Mouse (Mus musculus): Measurements from ENCODE around the gene Gm4450. TPM values are rescaled to one million over a fixed set of nuclear protein-coding genes. Genes with fewer than 3 reads are reported as not detected.
"Not testable (repeated sequence)": the region's sequence is repeated elsewhere in the genome, so short reads cannot be mapped to it uniquely, and the experiment has no call there.

Gm4450 gene
- total RNA-seq (2021) = not detected
- long read RNA-seq, experiment 1 = 0 reads
- long read RNA-seq, experiment 2 = 0 reads

DNA sequence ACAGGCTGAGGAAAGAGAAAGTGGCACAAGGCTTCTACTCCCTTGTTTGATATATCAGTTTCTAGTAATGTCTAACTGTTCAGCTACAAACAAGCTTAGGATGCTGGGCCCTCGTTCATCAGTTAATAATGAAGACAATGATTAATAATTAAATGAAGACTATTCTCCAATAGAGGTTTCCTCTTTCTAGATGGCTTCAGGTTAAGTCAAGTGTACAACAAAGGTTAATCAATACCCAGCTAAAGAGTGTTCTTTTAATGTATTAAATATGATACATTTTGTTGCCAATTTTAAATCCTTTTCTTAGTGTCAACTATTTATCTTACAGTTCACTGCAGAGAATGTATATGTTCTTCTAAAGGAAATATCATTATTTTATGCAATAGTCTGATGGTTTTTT lies at the start of gene Gm4450:
Gene Gm4450 (minus strand): TSS at position 101 of the 400 bp plus-strand sequence.
- not testable (repeated sequence) for DNase-seq (ENCODE audit: low spot score in 2 of 2)

DNA sequence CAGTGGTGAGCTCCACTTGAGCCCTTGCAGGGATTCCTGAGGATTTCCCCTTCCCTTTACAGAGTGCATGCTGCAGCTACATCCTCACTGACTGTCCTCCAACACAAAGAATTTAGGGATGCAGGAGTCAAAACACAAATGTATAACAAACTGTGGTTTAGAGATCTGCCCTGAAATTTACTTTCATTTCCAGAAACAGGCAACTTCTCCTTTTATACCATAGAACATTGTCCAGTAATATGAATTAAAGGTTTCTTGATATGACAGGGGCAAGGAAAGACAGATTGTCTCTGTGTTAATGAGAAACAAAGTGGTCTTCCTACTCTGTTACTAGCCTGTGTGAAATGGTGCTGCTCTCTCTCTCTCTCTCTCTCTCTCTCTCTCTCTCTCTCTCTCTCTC lies 40.5 kb upstream of the Gm4450 start:
- DNase-seq (ENCODE audit: low spot score in 2 of 2) = not testable (repeated sequence)

DNA sequence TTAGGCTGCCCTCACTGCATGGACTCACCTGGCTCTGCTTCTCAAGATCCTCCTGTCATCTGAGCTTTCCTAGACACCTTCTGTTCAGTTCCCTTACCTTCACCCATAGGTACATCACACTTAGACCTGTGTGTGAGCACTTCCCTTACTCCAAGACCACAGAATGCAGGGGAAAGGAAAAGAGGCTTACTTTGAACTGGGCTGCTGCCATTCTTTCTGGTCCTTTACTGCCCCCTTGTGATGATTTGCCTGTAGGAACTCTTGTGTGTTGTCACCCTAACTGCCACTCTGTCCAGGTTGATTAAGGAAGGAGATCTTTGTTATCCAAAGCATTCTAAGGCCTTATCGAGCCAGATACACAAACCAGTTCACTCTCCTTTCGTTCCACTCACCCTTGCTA lies 39.8 kb upstream of the Gm4450 start:
- DNase-seq (ENCODE audit: low spot score in 2 of 2) = not testable (repeated sequence)

DNA sequence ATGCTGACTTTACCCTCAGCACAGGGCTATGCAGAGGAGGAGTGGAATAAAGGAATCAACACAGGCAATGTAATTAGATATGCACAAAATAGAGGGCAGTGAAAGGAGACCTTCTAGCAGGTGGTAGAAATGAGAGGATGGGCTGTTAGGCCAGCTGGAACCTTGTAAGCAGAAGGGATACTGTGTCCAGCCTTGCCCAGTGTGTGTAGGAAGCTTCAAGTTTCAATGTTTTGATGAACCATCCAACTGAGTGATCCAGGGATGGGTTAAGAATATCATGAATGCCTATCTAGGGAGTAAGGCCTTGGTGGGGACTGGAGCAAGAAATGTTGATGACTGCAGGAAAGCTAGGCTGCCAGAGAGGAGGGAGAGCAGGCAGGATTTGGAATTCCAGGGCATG lies 38.1 kb upstream of the Gm4450 start:
- not testable (repeated sequence) for DNase-seq (ENCODE audit: low spot score in 2 of 2)

DNA sequence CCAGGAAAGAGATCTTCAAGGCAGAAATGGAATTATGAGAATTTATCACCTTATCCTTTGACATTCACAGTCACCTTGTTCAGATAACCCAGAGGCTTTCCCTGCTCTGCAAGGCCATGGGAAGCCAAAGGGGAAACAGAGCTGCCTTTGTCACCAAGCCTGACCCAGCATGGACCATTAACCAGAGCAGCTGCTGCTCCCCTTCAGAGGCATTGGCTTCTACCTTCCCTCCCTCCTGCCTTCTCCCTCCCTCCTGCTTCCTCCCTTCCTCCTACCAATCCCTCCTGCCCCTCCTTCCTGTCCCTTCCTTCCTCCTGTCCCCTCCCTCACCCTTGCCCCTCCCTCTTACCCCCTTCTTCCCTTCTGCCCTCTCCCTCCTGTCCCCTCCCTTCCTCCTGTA lies 37.3 kb upstream of the Gm4450 start:
- DNase-seq (ENCODE audit: low spot score in 2 of 2) = not testable (repeated sequence)

DNA sequence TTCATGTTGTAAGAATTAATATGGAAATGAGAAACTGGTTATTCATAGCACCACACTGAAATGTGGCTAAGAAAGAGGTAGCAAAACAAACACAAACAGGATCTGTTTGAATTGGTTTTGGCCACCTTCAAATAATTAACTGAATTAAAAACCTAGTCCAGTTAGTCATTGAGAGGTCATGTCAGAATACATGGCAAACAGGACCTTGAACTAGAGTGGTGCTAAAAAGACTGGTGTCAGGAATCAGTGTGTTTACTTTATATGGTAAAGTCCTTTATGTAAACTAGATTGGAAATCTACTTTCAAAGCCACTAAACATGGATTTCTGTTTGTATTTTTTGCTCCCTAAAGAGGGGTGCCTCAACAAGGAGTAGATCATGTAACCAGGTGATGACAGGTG lies 14.6 kb upstream of the Gm4450 start:
- DNase-seq (ENCODE audit: low spot score in 2 of 2) = not testable (repeated sequence)

DNA sequence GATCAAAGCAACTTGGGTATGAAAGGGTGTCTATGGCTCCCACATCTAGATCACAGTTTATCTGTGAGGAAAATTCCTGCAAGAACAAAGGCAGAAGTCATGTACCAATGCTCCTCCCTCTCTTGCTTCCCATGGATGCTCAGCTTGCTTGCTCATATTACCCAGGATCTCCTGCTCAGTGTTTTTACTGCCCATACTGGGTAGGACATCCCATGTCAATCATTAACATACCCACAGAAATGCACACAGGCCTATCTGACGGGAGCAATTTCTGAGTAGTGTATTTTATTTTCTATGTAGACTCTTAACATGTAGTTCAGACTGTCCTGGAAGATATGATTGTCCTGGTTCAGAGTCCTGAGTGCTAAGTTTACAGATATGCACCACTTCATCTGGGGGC lies 14.1 kb upstream of the Gm4450 start:
- DNase-seq (ENCODE audit: low spot score in 2 of 2) = not testable (repeated sequence)

DNA sequence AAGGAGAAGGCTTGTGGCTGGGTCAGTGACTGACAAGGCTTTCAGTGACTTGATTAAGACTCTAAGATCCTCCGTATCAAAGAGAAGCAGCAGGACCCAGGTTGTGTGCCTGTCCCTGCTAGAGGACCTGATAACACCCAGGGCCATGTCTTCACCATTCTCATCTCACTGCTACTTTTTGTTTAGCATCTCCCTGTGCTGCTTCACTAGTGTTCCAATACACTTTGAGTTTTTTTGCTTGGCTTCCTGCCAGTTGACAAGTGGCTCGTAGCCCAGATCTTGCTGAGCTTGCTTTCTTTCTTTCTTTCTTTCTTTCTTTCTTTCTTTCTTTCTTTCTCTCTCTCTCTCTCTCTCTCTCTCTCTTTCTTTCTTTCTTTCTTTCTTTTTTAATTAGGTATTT lies 12.4 kb upstream of the Gm4450 start:
- not testable (repeated sequence) for DNase-seq (ENCODE audit: low spot score in 2 of 2)

DNA sequence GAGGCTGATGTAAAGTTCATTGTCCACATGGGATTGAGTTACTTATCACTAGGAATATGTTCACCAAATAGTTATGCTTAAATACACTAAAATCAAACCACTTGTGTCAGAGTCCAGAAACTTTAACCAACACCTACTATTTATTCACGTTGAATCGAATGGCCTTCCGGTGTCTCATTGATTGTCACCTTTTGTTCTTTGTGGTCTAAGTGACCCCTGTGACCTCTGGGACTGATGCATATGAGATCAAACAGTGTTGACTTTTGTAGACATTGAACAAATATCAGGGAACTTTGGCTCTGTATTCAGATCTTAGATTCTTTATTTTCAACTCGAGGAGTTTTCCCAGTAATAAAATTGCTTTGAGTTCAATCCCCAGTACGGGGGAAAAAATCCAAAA lies 3.1 kb downstream of the Gm4450 start:
- DNase-seq (ENCODE audit: low spot score in 2 of 2) = not testable (repeated sequence)

DNA sequence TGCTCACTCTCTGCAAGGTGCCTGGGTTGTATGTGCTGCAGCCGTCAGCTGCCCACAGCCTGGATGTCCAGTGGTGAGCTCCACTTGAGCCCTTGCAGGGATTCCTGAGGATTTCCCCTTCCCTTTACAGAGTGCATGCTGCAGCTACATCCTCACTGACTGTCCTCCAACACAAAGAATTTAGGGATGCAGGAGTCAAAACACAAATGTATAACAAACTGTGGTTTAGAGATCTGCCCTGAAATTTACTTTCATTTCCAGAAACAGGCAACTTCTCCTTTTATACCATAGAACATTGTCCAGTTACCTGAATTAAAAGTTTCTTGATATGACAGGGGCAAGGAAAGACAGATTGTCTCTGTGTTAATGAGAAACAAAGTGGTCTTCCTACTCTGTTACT lies 13.0 kb downstream of the Gm4450 start:
- not testable (repeated sequence) for DNase-seq (ENCODE audit: low spot score in 2 of 2)

DNA sequence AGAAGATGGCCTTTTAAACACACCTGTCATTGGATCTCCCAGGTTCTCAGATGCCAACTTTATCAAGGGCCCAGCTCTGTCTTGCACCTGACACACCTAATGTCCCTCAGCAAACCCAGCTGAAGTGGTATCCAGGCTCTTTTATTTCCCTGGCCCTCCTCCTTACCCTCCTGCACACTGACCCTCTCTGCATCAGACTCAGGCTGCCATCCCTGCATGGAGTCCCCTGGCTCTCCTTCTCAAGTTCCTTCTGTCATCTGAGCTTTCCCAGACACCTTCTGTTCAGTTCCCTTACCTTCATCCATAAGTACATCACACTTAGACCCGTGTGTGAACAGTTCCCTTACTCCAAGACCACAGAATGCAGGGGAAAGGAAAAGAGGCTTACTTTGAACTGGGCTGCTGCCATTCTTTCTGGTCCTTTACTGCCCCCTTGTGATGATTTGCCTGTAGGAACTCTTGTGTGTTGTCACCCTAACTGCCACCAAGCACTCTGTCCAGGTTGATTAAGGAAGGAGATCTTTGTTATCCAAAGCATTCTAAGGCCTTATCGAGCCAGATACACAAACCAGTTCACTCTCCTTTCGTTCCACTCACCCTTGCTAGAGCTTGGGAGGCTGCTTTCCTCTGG lies 13.7 kb downstream of the Gm4450 start:
- not testable (repeated sequence) for DNase-seq (ENCODE audit: low spot score in 2 of 2)

DNA sequence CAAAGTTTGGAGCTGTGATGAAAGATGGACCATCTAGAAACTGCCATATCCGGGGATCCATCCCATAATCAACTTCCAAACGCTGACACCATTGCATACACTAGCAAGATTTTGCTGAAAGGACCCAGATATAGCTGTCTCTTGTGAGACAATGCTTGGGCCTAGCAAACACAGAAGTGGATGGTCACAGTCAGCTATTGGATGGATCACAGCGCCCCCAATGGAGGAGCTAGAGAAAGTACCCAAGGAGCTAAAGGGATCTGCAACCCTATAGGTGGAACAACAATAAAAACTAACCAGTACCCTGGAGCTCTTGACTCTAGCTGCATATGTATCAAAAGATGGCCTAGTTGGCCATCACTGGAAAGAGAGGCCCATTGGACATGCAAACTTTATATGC lies 14.7 kb downstream of the Gm4450 start:
- DNase-seq (ENCODE audit: low spot score in 2 of 2) = not testable (repeated sequence)

DNA sequence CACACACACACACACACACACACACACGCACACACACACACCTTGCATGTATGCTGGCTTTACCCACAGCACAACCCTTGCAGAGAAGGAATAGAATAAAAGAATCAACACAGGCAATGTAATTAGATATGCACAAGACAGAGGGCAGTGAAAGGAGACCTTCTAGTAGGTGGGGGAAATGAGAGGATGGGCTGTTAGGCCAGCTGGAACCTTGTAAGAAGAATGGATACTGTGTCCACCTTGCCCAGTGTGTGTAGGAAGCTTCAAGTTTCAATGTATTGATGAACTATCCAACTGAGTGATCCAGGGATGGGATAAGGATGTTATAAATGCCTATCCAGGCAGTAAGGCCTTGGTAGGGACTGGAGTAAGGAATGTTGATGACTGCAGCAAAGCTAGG lies 21.9 kb downstream of the Gm4450 start:
- no peak for DNase-seq (ENCODE audit: low spot score in 2 of 2)

DNA sequence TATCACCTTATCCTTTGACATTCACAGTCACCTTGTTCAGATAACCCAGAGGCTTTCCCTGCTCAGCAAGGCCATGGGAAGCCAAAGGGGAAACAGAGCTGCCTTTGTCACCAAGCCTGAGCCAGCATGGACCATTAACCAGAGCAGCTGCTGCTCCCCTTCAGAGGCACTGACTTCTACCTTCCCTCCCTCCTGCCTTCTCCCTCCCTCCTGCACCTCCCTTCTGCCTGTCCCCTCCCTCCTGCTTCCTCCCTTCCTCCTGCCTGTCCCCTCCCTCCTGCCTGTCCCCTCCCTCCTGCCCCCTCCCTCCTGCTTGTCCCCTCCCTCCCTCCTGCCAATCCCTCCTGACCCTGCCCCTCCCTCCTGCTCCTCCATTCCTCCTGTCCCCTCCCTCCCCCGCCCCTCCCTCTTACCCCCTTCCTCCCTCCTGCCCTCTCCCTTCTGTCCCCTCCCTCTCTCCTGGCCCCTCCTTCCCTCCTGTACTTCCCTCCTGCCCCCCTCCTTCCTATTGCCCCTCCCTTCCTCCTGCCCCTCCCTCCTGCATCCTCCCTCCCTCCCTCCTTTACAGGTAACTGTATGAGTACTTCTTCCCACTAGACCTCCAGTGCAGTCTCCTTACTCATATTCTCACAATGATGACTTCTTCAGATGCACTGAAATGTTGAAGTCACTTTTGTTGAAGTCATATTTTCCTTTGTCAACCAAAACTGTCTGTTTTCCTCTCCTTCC lies 22.7 kb downstream of the Gm4450 start:
- DNase-seq (ENCODE audit: low spot score in 2 of 2) = no peak

DNA sequence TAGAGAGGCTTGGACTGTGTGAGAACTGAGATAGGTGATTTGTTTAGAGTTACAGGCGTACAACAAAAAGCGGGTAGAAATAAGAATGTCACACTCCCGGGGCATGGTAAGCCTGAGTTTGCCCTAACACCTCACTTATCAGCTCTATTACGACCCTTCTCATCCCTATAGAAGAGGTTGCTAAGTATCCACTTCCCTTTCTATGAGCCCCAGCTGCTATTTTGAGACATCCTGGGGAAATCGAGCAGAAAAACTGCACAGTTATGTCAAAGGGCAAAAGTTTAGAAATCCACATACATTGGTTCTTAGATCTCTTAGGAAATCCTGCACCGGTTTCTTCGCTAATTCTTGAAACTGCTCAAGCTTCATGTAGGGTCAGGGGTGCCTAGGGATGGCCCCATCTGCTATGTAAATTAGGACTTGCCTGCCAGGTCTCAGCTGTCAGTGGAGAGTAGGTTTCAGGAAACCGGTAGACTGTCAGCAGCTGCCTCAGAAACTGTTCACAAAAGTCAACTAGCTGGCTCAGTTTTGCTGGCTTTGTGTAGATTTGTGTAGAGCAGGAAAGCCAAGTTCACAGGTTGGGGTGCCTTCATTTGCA lies 27.9 kb downstream of the Gm4450 start:
- no peak for DNase-seq (ENCODE audit: low spot score in 2 of 2)

DNA sequence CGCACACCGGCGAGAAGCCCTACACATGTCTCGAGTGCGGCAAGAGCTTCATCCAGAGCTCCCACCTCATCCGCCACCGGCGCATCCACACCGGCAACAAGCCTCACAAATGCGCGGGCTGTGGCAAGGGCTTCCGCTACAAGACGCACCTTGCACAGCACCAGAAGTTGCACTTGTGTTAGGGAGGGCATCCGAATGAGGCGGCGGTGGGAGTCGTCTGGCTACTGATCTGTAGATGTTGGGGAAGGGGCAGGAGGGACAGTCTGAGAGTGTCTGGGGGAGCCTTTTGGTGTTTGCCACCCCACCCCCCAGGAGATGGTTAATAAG lies 28.5 kb downstream of the Gm4450 start:
- DNase-seq (ENCODE audit: low spot score in 2 of 2) = no peak

DNA sequence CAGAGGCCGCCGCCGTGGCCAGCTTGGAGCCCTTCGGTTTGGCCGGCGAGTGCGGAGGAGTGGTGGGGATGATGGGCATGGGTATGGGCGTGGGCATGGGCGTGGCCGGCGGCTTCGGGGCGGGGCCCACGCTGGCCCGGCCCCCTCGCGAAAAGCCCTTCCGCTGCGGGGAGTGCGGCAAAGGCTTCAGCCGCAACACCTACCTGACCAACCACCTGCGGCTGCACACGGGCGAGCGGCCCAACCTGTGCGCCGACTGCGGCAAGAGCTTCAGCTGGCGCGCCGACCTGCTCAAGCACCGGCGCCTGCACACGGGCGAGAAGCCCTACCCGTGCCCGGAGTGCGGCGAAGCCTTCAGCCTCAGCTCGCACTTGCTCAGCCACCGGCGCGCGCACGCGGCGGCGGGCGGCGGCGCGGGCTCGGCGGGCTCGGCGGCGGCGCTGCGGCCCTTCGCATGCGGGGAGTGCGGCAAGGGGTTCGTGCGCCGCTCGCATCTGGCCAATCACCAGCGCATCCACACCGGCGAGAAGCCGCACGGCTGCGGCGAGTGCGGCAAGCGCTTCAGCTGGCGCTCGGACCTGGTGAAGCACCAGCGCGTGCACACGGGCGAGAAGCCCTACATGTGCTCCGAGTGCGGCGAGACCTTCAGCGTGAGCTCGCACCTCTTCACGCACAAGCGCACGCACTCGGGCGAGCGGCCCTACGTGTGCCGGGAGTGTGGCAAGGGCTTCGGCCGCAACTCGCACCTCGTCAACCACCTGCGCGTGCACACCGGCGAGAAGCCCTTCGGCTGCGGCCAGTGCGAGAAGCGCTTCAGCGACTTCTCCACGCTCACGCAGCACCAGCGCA lies 29.1 kb downstream of the Gm4450 start:
- DNase-seq (ENCODE audit: low spot score in 2 of 2) = peak; percentile 82 to 85

DNA sequence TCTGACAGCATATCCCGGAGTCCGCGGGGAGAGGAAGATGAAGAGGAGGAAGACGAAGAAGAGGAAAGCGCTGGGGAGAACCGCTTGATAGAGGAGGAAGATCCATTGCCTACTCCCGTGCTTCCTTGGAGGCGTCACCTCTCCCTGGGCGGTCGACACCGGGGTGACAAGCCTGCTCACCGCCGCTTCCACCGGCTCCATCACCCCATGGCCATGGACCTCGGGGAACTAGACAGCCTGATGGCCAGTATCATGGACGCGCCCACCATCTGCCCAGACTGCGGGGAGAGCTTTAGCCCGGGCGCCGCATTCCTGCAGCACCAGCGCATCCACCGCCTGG lies 29.7 kb downstream of the Gm4450 start:
- no peak for DNase-seq (ENCODE audit: low spot score in 2 of 2)

DNA sequence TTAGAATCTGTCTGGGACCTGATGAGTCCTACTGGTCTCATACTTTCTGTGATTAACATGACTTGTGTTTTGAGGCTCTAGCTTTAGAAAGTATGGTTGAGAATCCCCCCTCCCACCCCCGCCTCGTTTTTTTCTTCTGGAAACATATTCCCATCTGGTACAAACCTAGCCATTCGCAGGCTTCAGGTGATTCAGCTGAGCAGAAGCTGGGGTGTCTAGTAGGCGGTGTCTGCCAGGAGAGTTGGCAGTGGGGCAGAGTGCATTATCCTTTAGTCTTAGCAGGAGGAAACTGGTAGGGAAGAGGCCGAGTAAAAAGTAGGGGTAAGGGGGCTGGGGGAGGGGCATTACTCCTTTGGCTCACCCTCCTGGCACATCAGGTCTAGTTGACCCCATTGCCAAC lies 30.2 kb downstream of the Gm4450 start:
- DNase-seq (ENCODE audit: low spot score in 2 of 2) = no peak

DNA sequence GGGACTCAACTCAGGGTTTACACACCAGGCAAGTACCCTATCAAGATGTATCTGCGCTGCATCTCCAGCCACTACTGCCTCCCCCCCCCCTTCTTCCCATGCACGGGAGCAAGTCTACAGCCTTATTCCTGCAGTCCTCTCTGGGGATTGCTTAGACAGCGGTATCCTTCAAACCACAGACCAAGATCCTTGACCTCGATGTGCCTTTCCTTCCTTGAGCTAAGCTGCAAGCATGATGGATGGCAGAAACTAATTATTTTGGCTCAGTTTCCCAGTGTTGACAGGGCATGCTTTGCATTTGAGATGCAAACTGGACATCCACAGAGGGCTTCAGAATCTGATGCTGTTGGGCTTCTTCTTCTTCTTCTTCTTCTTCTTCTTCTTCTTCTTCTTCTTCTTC lies 34.0 kb downstream of the Gm4450 start:
- DNase-seq (ENCODE audit: low spot score in 2 of 2) = no peak

DNA sequence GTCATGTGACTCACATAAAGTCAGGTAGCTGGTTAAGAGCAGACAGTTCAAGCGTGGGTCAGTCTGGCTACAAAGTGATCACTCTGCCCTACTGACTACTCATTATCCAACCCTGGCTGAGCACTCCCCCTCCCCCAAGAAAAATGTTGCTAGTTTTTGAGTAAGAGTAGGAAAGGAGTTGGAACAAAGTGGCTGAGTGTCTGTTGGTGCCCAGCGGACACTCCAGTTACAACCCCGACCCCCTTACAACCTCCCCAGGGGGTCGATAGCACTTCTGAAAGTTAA lies 37.2 kb downstream of the Gm4450 start:
- DNase-seq (ENCODE audit: low spot score in 2 of 2) = no peak
